Mouse (Mus musculus): Measurements from ENCODE around the gene Pole2. TPM values are rescaled to one million over a fixed set of nuclear protein-coding genes. Genes with fewer than 3 reads are reported as not detected.
"Not testable (repeated sequence)": the region's sequence is repeated elsewhere in the genome, so short reads cannot be mapped to it uniquely, and the experiment has no call there.

Pole2 gene
- total RNA-seq, 2 experiments from 2014 or later = 0.72 to 0.76 TPM

DNA sequence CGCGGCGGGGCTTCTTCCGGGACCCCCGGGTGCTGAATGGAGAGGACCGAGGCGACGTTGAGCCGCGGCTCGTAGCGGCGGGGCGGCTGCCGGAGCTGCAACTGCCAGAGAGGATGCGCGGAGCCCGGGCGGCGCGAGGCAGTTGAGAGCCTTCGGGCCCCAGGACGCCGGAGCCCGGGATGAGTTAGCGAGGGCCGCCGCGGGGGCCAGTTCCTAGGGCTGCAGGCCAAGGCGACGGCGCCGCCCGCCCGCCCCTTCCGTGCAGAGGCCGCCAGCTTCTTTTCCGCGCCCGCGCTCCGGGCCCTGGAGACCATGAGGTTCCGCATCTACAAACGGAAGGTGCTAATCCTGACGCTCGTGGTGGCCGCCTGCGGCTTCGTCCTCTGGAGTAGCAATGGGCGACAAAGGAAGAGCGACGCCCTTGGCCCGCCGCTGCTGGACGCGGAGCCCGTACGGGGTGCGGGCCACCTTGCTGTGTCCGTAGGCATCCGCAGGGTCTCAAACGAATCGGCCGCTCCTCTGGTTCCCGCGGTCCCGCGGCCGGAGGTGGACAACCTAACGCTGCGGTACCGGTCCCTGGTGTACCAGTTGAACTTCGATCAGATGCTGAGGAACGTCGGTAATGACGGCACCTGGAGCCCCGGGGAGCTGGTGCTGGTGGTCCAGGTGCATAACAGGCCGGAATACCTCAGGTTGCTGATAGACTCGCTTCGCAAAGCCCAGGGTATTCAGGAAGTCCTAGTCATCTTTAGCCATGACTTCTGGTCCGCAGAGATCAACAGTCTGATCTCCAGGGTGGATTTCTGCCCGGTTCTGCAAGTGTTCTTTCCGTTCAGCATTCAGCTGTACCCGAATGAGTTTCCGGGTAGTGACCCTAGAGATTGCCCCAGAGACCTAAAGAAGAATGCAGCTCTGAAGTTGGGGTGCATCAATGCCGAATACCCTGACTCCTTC, 43.4 kb downstream of the Pole2 start:
- H3K4me3 ChIP-seq = peak overlapping the region; percentile 99
- peak; percentile 11 to 48 for DNase-seq (ENCODE audit: low spot score in 2 of 2)
- TF ChIP-seq CTCF (conservative IDR thresholded peaks at IDR 0.05) = no peak
- H3K27ac ChIP-seq = peak overlapping the region; percentile 97

DNA sequence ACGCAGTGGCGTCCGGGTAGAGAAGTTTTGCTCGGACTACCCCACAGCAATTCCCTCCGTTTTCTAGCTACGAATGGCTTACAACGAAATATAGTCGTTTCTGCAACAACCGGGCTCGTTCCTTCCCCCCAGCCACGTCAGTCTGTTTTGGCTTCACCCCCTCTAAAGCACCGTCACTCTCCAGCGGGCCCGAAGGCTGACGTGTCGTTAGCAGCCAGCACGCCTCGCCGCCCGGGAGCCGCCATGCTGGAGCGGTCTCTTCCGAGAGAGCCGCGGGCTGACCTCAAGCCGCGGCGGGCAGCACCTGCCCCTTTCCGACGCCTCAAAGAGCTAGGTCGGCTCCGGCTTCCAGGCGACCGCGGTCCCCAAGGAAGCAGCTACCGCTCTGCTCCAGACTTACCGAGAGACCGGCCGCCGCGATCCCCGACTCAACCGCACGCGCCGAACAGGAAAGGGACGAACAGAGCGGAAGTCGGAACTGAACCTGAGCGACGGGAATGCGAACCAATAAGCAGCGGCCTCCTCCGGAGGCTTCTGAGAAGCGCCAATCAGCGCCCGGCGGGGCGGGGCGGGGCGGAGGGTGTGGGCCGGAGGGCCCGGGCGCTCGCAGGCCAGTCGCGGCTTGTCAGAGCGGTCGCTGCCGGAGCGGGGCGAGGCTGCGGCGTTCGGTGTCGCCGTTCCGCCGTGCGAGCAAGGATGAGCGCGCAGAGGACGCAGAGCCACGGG, 44.2 kb downstream of the Pole2 start, which contains the start of the genes Rpl36al and Mgat2:
Gene Rpl36al, minus strand, starts transcription at position 501 of the 726 bp plus-strand sequence.
Gene Mgat2, plus strand, starts transcription at position 575 of the 726 bp plus-strand sequence.
- TF ChIP-seq CTCF (conservative IDR thresholded peaks at IDR 0.05) = no peak; the same call in 1 of the 2 replicates
- peak; percentile 97 to 98 for DNase-seq (ENCODE audit: low spot score in 2 of 2)
- Histone ChIP-seq H3K4me3 (peak within 1 kb of the TSS; percentile 99), H3K27ac (peak within 1 kb of the TSS; percentile 97)

DNA sequence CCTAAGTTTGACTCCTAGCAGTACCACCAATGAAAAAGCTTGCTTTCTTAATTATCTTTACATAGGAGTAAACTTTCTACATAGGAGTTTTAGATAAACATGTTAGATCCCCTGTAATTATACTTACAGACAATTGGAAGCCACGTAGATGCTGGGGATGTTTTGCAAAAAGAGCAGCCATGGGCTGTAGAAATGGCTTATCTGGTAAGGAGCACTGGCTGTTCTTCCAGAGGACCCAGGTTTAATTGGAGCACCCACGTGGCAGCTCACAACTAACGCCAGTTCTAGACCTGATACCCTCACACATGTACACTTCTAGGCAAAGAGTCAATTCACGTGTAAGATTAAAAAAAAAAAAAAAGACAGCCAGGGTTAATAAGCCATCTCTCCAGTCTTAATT, 46.2 kb downstream of the Pole2 start:
- Histone ChIP-seq H3K27ac (no peak overlapping the region), H3K4me3 (no peak overlapping the region)
- no peak for DNase-seq (ENCODE audit: low spot score in 2 of 2)
- no peak for TF ChIP-seq CTCF (conservative IDR thresholded peaks at IDR 0.05)

DNA sequence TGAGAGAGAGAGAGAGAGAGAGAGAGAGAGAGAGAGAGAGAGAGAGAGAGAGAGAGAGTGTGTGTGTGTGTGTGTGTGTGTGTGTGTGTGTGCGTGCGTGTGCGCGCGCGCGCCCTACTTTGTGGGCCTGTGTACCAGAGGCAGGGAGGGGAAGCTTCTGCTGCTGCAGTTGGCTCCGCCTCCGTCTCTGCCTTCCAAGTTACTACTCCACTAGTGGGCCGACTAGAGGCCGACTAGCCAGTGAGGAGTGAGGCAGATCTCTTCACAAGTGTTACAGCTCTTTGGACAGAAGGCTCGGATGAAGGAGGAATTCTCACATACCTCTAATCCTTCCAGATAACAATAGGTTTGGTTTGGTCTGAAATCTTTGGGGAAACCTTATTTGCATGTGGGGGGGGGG, 48.6 kb downstream of the Pole2 start:
- DNase-seq (ENCODE audit: low spot score in 2 of 2) = no peak
- no peak overlapping the region for H3K4me3 ChIP-seq
- no peak overlapping the region for H3K27ac ChIP-seq
- TF ChIP-seq CTCF (conservative IDR thresholded peaks at IDR 0.05) = no peak

DNA sequence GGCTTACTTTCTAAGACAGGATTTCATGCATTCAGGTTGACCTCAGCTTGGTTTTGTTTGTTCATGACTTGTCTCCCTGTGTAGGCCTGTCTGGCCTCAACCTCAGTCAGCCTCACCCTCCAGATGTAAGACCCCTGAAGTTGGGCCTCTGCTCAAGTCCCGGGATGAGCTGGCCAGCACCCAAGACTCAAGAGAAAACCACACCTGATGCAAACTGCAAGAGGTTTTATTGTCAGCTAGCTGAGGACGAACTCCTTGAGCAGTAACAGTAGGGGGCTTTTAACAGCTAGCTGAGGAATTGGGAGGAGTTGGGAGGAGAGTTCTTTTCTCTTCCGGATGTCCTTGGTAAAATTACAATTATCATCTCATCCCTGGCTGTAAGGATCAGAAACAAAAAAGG, 50.5 kb downstream of the Pole2 start:
- Histone ChIP-seq H3K27ac (no peak overlapping the region), H3K4me3 (no peak overlapping the region)
- no peak for DNase-seq (ENCODE audit: low spot score in 2 of 2)
- no peak for TF ChIP-seq CTCF (conservative IDR thresholded peaks at IDR 0.05)

DNA sequence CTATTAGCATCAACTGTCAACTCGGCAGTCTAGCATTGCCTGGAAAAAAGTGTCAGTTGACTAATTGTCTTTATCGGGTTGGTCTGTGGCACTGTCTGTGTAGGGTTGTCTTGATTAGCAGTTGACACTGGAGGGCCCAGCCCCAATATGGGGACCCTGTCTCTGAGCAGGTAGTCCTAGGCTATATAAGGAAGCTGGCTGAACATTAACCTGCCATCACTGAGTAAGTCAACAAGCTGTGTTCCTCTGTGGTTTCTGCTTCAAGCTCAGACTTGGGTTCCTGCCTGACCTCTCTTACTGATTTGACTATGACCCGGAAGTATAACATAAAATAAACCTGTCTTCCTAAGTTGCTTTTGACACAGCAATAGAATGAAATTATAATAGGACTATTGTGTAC, 52.0 kb downstream of the Pole2 start:
- no peak for TF ChIP-seq CTCF (conservative IDR thresholded peaks at IDR 0.05)
- DNase-seq (ENCODE audit: low spot score in 2 of 2) = no peak
- H3K27ac ChIP-seq = no peak overlapping the region
- no peak overlapping the region for H3K4me3 ChIP-seq

DNA sequence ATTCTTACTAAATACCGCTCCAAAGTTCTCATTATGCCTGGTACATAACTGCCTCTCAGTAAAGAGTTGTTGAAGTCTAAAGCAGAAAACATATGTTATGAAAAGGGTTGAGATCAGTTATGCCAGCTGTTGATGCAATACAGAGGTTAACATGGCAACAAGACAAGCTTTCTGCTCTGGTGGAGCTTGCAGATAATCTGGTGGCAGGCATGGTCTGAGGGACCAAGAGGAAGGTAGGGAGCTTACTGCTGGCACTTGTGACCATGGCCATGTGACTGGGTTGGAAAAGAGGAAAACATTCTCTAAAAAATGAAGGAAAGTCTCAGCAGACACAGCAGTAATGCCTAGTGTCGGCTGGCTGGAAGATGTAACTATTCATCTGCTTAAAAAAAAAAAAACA, 56.7 kb downstream of the Pole2 start:
- no peak overlapping the region for H3K27ac ChIP-seq
- H3K4me3 ChIP-seq = no peak overlapping the region
- no peak for TF ChIP-seq CTCF (conservative IDR thresholded peaks at IDR 0.05)
- no peak for DNase-seq (ENCODE audit: low spot score in 2 of 2)

DNA sequence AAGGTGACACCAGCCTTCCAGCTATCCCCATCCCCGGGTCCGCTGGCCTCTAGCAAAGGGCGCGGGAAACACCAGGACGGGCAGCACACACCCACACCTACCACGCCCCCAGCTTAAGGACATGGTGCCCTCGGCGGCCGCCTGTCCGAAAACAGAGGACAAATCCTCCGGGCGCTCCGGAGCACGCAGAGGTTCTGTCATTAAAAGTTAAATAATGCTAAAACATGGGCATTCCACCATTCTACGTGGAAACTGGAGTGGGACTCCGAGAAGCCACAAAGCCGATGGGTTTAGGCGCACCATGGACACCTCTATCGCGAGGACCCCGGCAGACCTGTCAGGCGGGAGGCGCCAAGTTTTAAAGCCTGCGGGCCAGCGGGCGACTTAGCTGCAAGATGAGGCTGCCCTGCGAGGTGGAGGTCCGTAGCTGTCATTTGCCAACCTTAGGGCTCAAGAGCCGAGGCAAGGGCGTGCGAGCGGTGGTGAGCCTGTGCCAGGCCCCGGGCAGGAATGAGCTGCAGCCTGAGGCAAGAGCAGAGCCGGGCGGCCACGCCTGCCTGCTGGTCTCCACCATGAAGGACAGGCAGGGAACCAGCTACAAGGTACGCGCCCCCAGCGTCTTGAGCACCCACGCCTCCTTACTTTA, 59.4 kb downstream of the Pole2 start, which contains the start of gene Lrr1:
Gene Lrr1, plus strand, starts transcription at position 354 of the 646 bp plus-strand sequence.
- peak; percentile 67 to 77 for DNase-seq (ENCODE audit: low spot score in 2 of 2)
- TF ChIP-seq CTCF (conservative IDR thresholded peaks at IDR 0.05) = no peak
- peak within 1 kb of the TSS; percentile 98 for H3K27ac ChIP-seq
- H3K4me3 ChIP-seq = peak within 1 kb of the TSS; percentile 83

DNA sequence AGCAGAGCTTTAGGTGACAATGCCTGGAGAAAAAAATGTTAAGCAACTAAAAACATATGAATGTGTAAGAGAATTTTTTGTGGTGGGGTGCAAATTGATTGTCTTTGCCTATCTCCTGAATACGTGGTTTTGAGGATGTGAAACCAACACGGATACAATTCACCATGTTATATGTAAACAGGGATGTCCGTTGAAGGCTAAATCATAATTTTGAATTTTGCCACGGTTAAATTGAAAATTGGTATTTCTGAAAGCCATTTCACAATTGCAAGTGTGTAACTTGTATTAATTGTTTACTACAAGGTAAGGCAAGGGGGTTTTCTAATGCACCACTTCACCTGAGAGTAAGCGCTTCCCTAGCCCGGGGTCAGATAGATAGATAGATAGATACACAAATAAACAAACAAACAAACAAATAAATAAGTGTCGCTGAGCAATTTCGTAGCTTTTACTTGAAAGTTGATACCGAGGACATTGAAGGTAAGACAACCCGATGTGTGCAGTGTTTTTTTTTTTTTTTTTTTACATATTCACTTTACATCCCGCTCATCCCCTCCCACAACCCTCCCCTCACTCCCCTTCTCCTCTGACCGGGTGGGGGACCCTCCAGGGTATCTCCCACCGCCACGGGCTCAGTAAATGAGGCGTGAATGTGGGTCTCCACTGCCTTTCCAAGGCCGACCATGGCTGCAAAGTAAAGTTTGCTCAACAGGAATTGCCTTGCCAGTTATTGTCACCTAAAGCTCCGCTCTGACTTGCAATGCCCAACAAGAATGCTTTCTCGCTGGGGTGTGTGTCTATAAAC, 60.1 kb downstream of the Pole2 start:
- Histone ChIP-seq H3K4me3 (peak overlapping the region; percentile 83), H3K27ac (peak overlapping the region; percentile 98)
- no peak for TF ChIP-seq CTCF (conservative IDR thresholded peaks at IDR 0.05)
- no peak for DNase-seq (ENCODE audit: low spot score in 2 of 2)

DNA sequence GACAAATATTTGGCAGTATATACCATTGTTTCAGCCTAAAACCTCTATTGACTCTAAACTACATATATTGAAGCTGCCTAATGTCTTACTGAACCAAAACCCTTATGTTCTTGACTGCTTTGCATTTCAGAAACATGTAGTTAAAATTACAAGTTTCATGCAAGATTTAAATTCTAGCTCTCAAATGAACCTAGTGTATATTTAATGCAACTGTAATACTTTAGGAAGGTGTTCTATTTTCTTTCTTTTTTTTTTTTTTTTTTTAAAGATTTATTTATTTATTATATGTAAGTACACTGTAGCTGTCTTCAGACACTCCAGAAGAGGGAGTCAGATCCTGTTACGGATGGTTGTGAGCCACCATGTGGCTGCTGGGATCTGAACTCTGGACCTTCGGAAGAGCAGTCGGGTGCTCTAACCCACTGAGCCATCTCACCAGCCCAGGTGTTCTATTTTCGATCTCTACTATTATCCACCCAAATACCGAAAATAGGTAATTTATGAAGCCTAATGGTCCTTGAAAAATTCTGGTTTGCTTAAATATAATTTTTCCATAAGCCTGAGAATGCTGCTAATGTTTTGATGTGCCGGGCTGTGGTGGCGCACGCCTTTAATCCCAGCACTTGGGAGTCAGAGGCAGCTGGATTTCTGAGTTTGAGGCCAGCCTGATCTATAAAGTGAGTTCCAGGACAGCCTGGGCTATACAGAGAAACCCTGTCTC, 61.0 kb downstream of the Pole2 start:
- DNase-seq (ENCODE audit: low spot score in 2 of 2); H3K27ac ChIP-seq; H3K4me3 ChIP-seq: not testable (repeated sequence)

DNA sequence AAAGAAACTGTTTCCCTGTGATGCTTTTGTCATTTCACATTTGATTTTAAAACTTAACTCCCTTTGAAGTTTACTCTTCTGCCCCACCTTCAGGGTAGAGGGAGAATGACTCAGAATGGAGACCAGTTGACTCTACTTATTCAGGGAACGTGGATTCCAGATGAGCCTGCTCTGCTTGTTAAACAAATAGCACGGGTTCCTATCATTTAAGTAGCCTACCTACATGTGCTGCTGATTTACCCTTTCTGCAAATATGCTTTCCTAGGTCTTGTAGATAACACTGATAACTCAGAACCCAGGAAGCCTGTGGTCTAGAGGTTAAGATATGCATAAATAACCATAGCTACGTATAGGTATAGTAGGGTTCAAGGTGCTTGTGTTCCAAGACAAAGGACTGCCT, 63.1 kb downstream of the Pole2 start:
- no peak for TF ChIP-seq CTCF (conservative IDR thresholded peaks at IDR 0.05)
- Histone ChIP-seq H3K27ac (no peak overlapping the region), H3K4me3 (no peak overlapping the region)
- no peak for DNase-seq (ENCODE audit: low spot score in 2 of 2)

DNA sequence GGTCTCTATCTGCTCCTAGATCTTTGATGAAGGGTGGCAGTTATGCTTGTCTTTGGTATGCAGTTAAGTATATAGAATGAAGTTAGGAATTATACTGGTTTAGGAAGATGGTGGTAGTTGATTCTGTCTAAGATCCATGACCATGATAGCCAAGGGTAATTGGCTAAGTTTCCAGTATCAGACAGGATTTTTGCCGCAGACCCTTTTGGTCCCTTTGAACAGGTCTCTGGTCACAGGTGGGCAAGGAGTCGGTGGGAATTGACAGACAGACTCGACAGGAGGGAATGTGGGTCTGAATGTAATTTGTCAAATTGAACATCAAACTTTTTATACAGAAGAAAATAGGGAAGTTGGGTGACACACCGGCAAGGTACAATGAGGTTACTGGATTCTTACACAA, 64.4 kb downstream of the Pole2 start:
- not testable (repeated sequence) for DNase-seq (ENCODE audit: low spot score in 2 of 2); H3K27ac ChIP-seq; H3K4me3 ChIP-seq

DNA sequence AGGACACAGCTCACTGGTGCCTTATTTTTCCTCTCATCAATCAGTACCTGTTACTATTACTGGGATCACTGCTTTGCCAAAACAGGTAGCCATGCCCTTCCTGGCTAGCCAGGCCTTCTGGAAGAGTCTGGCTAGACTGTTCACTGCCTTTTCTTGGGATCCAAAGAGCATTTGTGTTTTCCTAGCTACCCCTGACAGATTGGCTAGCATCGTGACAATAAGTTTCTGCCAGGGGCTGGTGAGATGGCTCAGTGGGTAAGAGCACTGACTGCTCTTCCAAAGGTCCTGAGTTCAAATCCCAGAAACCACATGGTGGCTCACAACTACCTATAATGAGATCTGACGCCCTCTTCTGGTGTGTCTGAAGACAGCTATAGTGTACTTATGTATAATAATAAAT, 67.3 kb downstream of the Pole2 start:
- DNase-seq (ENCODE audit: low spot score in 2 of 2); H3K27ac ChIP-seq; H3K4me3 ChIP-seq: not testable (repeated sequence)
